Mouse (Mus musculus) erythroblast, embryonic 14.5 days (primary cell): ENCODE measurements around the gene Eif4ebp2.

ENCODE experiments used
- GATA1 ChIP-seq: IDR thresholded peaks from 2 replicates; pipeline ENCODE4 v1.6.1; 2012; ENCODE audit warnings: low read length, inconsistent platforms, mixed read lengths
- TAL1 ChIP-seq: IDR thresholded peaks from 3 replicates; pipeline ENCODE4 v1.6.1; 2012; ENCODE audit warnings: low read length, inconsistent platforms, mixed read lengths

DNA sequence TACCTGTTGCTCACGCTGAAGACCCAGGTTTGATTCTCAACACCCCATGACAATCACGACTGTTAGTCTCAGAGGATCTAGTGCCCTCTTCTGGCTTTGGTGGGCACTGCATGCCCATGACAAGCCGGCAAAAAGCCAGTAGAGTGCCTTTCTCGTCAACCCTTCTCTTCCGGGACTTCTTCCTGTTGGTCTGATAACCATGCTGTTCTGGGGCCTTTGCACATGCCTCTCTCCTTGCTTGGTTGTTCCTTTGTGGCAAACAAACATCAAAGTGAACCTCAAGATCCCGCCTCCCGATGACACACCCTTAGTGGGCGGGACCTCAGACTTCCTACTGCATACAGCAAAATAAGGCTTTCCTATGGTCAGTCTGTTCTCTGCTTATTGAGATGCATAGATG is 13.8 kb upstream of the Eif4ebp2 start:
- TF ChIP-seq GATA1 (no peak), TAL1 (no peak)
